Mouse (Mus musculus): ENCODE measurements at regions not wholly inside any gene's neighbourhood (a gene's known extent, or its start where the extent isn't known, plus 50 kb on each side); places are given as distances from the start of the nearest gene placed in this dataset.

GRCm38 (mm10) chr10:122535137-122535536 is 86.8 kb downstream of the Avpr1a start:
- Histone ChIP-seq H3K9ac (ENCODE audit: low read depth, low read length) (no peak overlapping the region), H3K27ac (ENCODE audit: low read depth, low read length) (no peak overlapping the region), H3K36me3 (ENCODE audit: control insufficient read depth, insufficient read depth, low read length) (no peaks in the 10 kb centered on the region), H3K4me3 (ENCODE audit: low read depth, low read length) (no peak overlapping the region), H3K27me3 (ENCODE audit: control insufficient read depth, insufficient read depth, low read length) (no peaks in the 10 kb centered on the region), H3K9me3 (replicated peaks; ENCODE audit: control insufficient read depth, low read length) (no peaks in the 10 kb centered on the region), H3K4me1 (ENCODE audit: control insufficient read depth, insufficient read depth, low read length) (0 out of 2 replicates have a peak, but pooled peaks cover 2% of the 10 kb centered on the region), H3K4me2 (no peak overlapping the region)
- 75% methylated on average over 5 of the region's 5 CpGs for WGBS (ENCODE audit: insufficient replicate concordance)
- no peak for ATAC-seq (replicated peaks; ENCODE audit: insufficient number of reproducible peaks, low FRiP score, low TSS enrichment)

GRCm38 (mm10) chr10:122539655-122540054 is 91.4 kb downstream of the Avpr1a start:
- WGBS (ENCODE audit: insufficient replicate concordance) = 51% methylated on average over 7 of the region's 7 CpGs
- no peak overlapping the region for H3K9ac ChIP-seq (ENCODE audit: low read depth, low read length)
- H3K4me1 ChIP-seq (ENCODE audit: control insufficient read depth, insufficient read depth, low read length) = 0 out of 2 replicates have a peak, but pooled peaks cover 2% of the 10 kb centered on the region
- no peak for ATAC-seq (replicated peaks; ENCODE audit: insufficient number of reproducible peaks, low FRiP score, low TSS enrichment)
- H3K4me2 ChIP-seq = no peak overlapping the region
- H3K9me3 ChIP-seq (replicated peaks; ENCODE audit: control insufficient read depth, low read length) = no peaks in the 10 kb centered on the region
- no peaks in the 10 kb centered on the region for H3K27me3 ChIP-seq (ENCODE audit: control insufficient read depth, insufficient read depth, low read length)
- no peak overlapping the region for H3K4me3 ChIP-seq (ENCODE audit: low read depth, low read length)
- H3K36me3 ChIP-seq (ENCODE audit: control insufficient read depth, insufficient read depth, low read length) = no peaks in the 10 kb centered on the region
- H3K27ac ChIP-seq (ENCODE audit: low read depth, low read length) = no peak overlapping the region

- Histone ChIP-seq H3K9ac (ENCODE audit: low read depth, low read length) (no peak overlapping the region), H3K4me1 (ENCODE audit: control insufficient read depth, insufficient read depth, low read length) (0 out of 2 replicates have a peak, but pooled peaks cover 2% of the 10 kb centered on the region), H3K4me3 (ENCODE audit: low read depth, low read length) (no peak overlapping the region), H3K9me3 (replicated peaks; ENCODE audit: control insufficient read depth, low read length) (no peaks in the 10 kb centered on the region), H3K27ac (ENCODE audit: low read depth, low read length) (no peak overlapping the region), H3K4me2 (no peak overlapping the region), H3K27me3 (ENCODE audit: control insufficient read depth, insufficient read depth, low read length) (no peaks in the 10 kb centered on the region), H3K36me3 (ENCODE audit: control insufficient read depth, insufficient read depth, low read length) (no peaks in the 10 kb centered on the region)
- ATAC-seq (replicated peaks; ENCODE audit: insufficient number of reproducible peaks, low FRiP score, low TSS enrichment) = no peak
- 51% methylated on average over 9 of the region's 9 CpGs for WGBS (ENCODE audit: insufficient replicate concordance)
Observed at GRCm38 (mm10) chr10:122542573-122542972, 94.3 kb downstream of the Avpr1a start.

- WGBS (ENCODE audit: insufficient replicate concordance) = 25% methylated on average over 16 of the region's 16 CpGs
- ATAC-seq (replicated peaks; ENCODE audit: insufficient number of reproducible peaks, low FRiP score, low TSS enrichment) = no peak
- peak overlapping the region; percentile 32 for H3K4me3 ChIP-seq (ENCODE audit: low read depth, low read length)
Observed at GRCm38 (mm10) chr10:122544096-122544720, 95.9 kb downstream of the Avpr1a start.

GRCm38 (mm10) chr10:122545029-122545428 is 96.7 kb downstream of the Avpr1a start:
- H3K4me2 ChIP-seq = no peak overlapping the region
- no peak overlapping the region for H3K4me3 ChIP-seq (ENCODE audit: low read depth, low read length)
- H3K9me3 ChIP-seq (replicated peaks; ENCODE audit: control insufficient read depth, low read length) = no peaks in the 10 kb centered on the region
- no peaks in the 10 kb centered on the region for H3K4me1 ChIP-seq (ENCODE audit: control insufficient read depth, insufficient read depth, low read length)
- no peaks in the 10 kb centered on the region for H3K27me3 ChIP-seq (ENCODE audit: control insufficient read depth, insufficient read depth, low read length)
- no peak overlapping the region for H3K27ac ChIP-seq (ENCODE audit: low read depth, low read length)
- ATAC-seq (replicated peaks; ENCODE audit: insufficient number of reproducible peaks, low FRiP score, low TSS enrichment) = no peak
- WGBS (ENCODE audit: insufficient replicate concordance) = 81% methylated on average over 6 of the region's 6 CpGs
- no peak overlapping the region for H3K9ac ChIP-seq (ENCODE audit: low read depth, low read length)
- H3K36me3 ChIP-seq (ENCODE audit: control insufficient read depth, insufficient read depth, low read length) = no peaks in the 10 kb centered on the region

More at GRCm38 (mm10) chr10:122544096-122544720, 95.9 kb downstream of the Avpr1a start:
- 0 out of 2 replicates have a peak, but pooled peaks cover 2% of the 10 kb centered on the region for H3K4me1 ChIP-seq (ENCODE audit: control insufficient read depth, insufficient read depth, low read length)
- H3K9ac ChIP-seq (ENCODE audit: low read depth, low read length) = no peak overlapping the region
- H3K27ac ChIP-seq (ENCODE audit: low read depth, low read length) = no peak overlapping the region
- H3K4me2 ChIP-seq = peak overlapping the region; percentile 62
- H3K9me3 ChIP-seq (replicated peaks; ENCODE audit: control insufficient read depth, low read length) = no peaks in the 10 kb centered on the region
- H3K27me3 ChIP-seq (ENCODE audit: control insufficient read depth, insufficient read depth, low read length) = no peaks in the 10 kb centered on the region
- no peaks in the 10 kb centered on the region for H3K36me3 ChIP-seq (ENCODE audit: control insufficient read depth, insufficient read depth, low read length)

GRCm38 (mm10) chr10:122551586-122551985 is 103.3 kb downstream of the Avpr1a start:
- Histone ChIP-seq H3K36me3 (ENCODE audit: control insufficient read depth, insufficient read depth, low read length) (no peaks in the 10 kb centered on the region), H3K27ac (ENCODE audit: low read depth, low read length) (no peak overlapping the region), H3K9me3 (replicated peaks; ENCODE audit: control insufficient read depth, low read length) (no peaks in the 10 kb centered on the region), H3K4me3 (ENCODE audit: low read depth, low read length) (no peak overlapping the region), H3K27me3 (ENCODE audit: control insufficient read depth, insufficient read depth, low read length) (no peaks in the 10 kb centered on the region), H3K4me1 (ENCODE audit: control insufficient read depth, insufficient read depth, low read length) (no peaks in the 10 kb centered on the region), H3K9ac (ENCODE audit: low read depth, low read length) (no peak overlapping the region), H3K4me2 (no peak overlapping the region)
- 70% methylated on average over 5 of the region's 5 CpGs for WGBS (ENCODE audit: insufficient replicate concordance)
- no peak for ATAC-seq (replicated peaks; ENCODE audit: insufficient number of reproducible peaks, low FRiP score, low TSS enrichment)

- WGBS (ENCODE audit: insufficient replicate concordance) = 55% methylated on average over 2 of the region's 2 CpGs
- Histone ChIP-seq H3K36me3 (ENCODE audit: control insufficient read depth, insufficient read depth, low read length) (no peaks in the 10 kb centered on the region), H3K4me3 (ENCODE audit: low read depth, low read length) (no peak overlapping the region), H3K4me1 (ENCODE audit: control insufficient read depth, insufficient read depth, low read length) (no peaks in the 10 kb centered on the region), H3K9me3 (replicated peaks; ENCODE audit: control insufficient read depth, low read length) (no peaks in the 10 kb centered on the region), H3K27ac (ENCODE audit: low read depth, low read length) (no peak overlapping the region), H3K4me2 (no peak overlapping the region), H3K27me3 (ENCODE audit: control insufficient read depth, insufficient read depth, low read length) (no peaks in the 10 kb centered on the region), H3K9ac (ENCODE audit: low read depth, low read length) (no peak overlapping the region)
- ATAC-seq (replicated peaks; ENCODE audit: insufficient number of reproducible peaks, low FRiP score, low TSS enrichment) = 0 out of 2 replicates have a peak, but pooled peaks have one; percentile 31
Observed at GRCm38 (mm10) chr10:122553124-122553822, 105.0 kb downstream of the Avpr1a start.

- 52% methylated on average over 2 of the region's 2 CpGs for WGBS (ENCODE audit: insufficient replicate concordance)
- no peak overlapping the region for H3K9ac ChIP-seq (ENCODE audit: low read depth, low read length)
Observed at GRCm38 (mm10) chr10:122553851-122554250, 105.6 kb downstream of the Avpr1a start.

More at GRCm38 (mm10) chr10:122553851-122554250, 105.6 kb downstream of the Avpr1a start:
- no peaks in the 10 kb centered on the region for H3K27me3 ChIP-seq (ENCODE audit: control insufficient read depth, insufficient read depth, low read length)
- no peaks in the 10 kb centered on the region for H3K4me1 ChIP-seq (ENCODE audit: control insufficient read depth, insufficient read depth, low read length)
- no peaks in the 10 kb centered on the region for H3K9me3 ChIP-seq (replicated peaks; ENCODE audit: control insufficient read depth, low read length)
- no peak for ATAC-seq (replicated peaks; ENCODE audit: insufficient number of reproducible peaks, low FRiP score, low TSS enrichment)
- H3K36me3 ChIP-seq (ENCODE audit: control insufficient read depth, insufficient read depth, low read length) = no peaks in the 10 kb centered on the region
- H3K27ac ChIP-seq (ENCODE audit: low read depth, low read length) = no peak overlapping the region
- H3K4me3 ChIP-seq (ENCODE audit: low read depth, low read length) = no peak overlapping the region
- no peak overlapping the region for H3K4me2 ChIP-seq
